Mouse (Mus musculus) intestine, embryonic 14.5 days (tissue): Measurements from ENCODE around the gene Arhgef38. TPM values are rescaled to one million over a fixed set of nuclear protein-coding genes. Genes with fewer than 3 reads are reported as not detected.

ENCODE experiments used
- ATAC-seq: fragments of 200-750 bp; cut with Nextera tagmentation; replicated peaks from 2 replicates; pipeline ENCODE4 v1.8.0; 2017; ENCODE audit warnings: low read depth, moderate number of reproducible peaks, moderate TSS enrichment, moderate library complexity; ENCODE audit not compliant: low FRiP score, low TSS enrichment
- DNase-seq: peaks from one replicate; pipeline ENCODE4 v3.0.0-alpha.2; 2018; ENCODE audit warnings: low spot score
- H3K27ac ChIP-seq: fragments of 300-500 bp; sonication (generic); 2 replicates; pipeline ENCODE4 v1.5.1; 2014; ENCODE audit warnings: low read depth, mild to moderate bottlenecking, control low read depth
- H3K27me3 ChIP-seq: fragments of 300-500 bp; sonication (generic); replicated peaks from 2 replicates; pipeline ENCODE4 v1.6.1; 2014; ENCODE audit warnings: low read length, control low read depth; ENCODE audit not compliant: control insufficient read depth, insufficient read depth
- H3K36me3 ChIP-seq: fragments of 300-500 bp; sonication (generic); 2 replicates; pipeline ENCODE4 v1.6.1; 2014; ENCODE audit warnings: low read length, control low read depth; ENCODE audit not compliant: control insufficient read depth, insufficient read depth
- H3K4me1 ChIP-seq: fragments of 300-500 bp; sonication (generic); replicated peaks from 2 replicates; pipeline ENCODE4 v1.6.1; 2014; ENCODE audit warnings: low read length, control low read depth, mixed read lengths; ENCODE audit not compliant: control insufficient read depth, insufficient read depth
- H3K4me2 ChIP-seq: fragments of 300-500 bp; sonication (generic); 2 replicates; pipeline ENCODE4 v1.6.1; 2014; ENCODE audit warnings: low read length
- H3K4me3 ChIP-seq: fragments of 300-500 bp; sonication (generic); 2 replicates; pipeline ENCODE4 v1.5.1; 2014; ENCODE audit warnings: low read depth, low read length, control low read depth, mixed read lengths
- H3K9ac ChIP-seq: fragments of 300-500 bp; sonication (generic); 2 replicates; pipeline ENCODE4 v1.6.1; 2014; ENCODE audit warnings: mild to moderate bottlenecking, low read length
- H3K9me3 ChIP-seq: fragments of 300-500 bp; sonication (generic); 2 replicates; pipeline ENCODE4 v1.6.1; 2016; ENCODE audit warnings: low read length, control low read depth; ENCODE audit not compliant: control insufficient read depth
- WGBS: fragments of 180-500 bp; shearing (Covaris S2); extraction: QIAGEN DNeasy Blood & Tissue Kit; methylation state at CpG from one replicate; pipeline ENCODE4 v1.1.7; 2014; 5-methylcytosine and 5-hydroxymethylcytosine counted together
- polyA plus RNA-seq: library from polyadenylated mRNA; unstranded; fragments of >200 nt; fragmentation: Nextera tagmentation; extraction: Ambion mirVana; gene quantifications from 2 replicates; pipeline ENCODE4 v1.2.1, GENCODE M21; 2014

Gene Arhgef38
- polyA plus RNA-seq, 1 experiment from 2014 or later: 3.3 TPM

- Histone ChIP-seq H3K36me3 (peaks cover 20% of the 10 kb centered on the region), H3K4me2 (no peak overlapping the region), H3K27ac (no peak overlapping the region), H3K9ac (no peak overlapping the region), H3K4me3 (no peak overlapping the region), H3K27me3 (no peaks in the 10 kb centered on the region), H3K9me3 (no peaks in the 10 kb centered on the region), H3K4me1 (no peaks in the 10 kb centered on the region)
- DNase-seq: no peak
- ATAC-seq: no peak
- WGBS: 62% methylated on average over 1 of the region's 1 CpGs
These were observed 121.5 kb downstream of the Arhgef38 start for GRCm38 (mm10) chr3:133113281-133113680.

- ATAC-seq (no peak), DNase-seq (no peak)
- H3K36me3 ChIP-seq: peaks cover 34% of the 10 kb centered on the region
- H3K9me3 ChIP-seq: no peaks in the 10 kb centered on the region
- no peak overlapping the region for H3K4me2 ChIP-seq
- H3K9ac ChIP-seq: no peak overlapping the region
- H3K4me1 ChIP-seq: no peaks in the 10 kb centered on the region
- no peaks in the 10 kb centered on the region for H3K27me3 ChIP-seq
- H3K4me3 ChIP-seq: no peak overlapping the region
- 48% methylated on average over 2 of the region's 2 CpGs for WGBS
- no peak overlapping the region for H3K27ac ChIP-seq
These were observed 123.0 kb downstream of the Arhgef38 start for GRCm38 (mm10) chr3:133111741-133112140.

- H3K27ac ChIP-seq: no peak overlapping the region
- H3K27me3 ChIP-seq: no peaks in the 10 kb centered on the region
- H3K4me2 ChIP-seq: no peak overlapping the region
- WGBS: 94% methylated on average over 4 of the region's 4 CpGs
- DNase-seq: no peak
- no peaks in the 10 kb centered on the region for H3K4me1 ChIP-seq
- no peak overlapping the region for H3K9ac ChIP-seq
- ATAC-seq: no peak
- no peak overlapping the region for H3K4me3 ChIP-seq
- no peaks in the 10 kb centered on the region for H3K9me3 ChIP-seq
- H3K36me3 ChIP-seq: peaks cover 49% of the 10 kb centered on the region
These were observed 124.9 kb downstream of the Arhgef38 start for GRCm38 (mm10) chr3:133109844-133110243.

- DNase-seq: no peak
- Histone ChIP-seq H3K4me2 (no peak overlapping the region), H3K4me1 (no peaks in the 10 kb centered on the region), H3K27ac (no peak overlapping the region), H3K4me3 (no peak overlapping the region), H3K9me3 (no peaks in the 10 kb centered on the region), H3K9ac (no peak overlapping the region), H3K27me3 (no peaks in the 10 kb centered on the region), H3K36me3 (peaks cover 59% of the 10 kb centered on the region)
- WGBS: 93% methylated on average over 4 of the region's 4 CpGs
- ATAC-seq: no peak
These were observed 126.0 kb downstream of the Arhgef38 start for GRCm38 (mm10) chr3:133108731-133109130.

- no peak overlapping the region for H3K27ac ChIP-seq
- H3K4me1 ChIP-seq: no peaks in the 10 kb centered on the region
- WGBS: 82% methylated on average over 3 of the region's 3 CpGs
- DNase-seq (no peak), ATAC-seq (no peak)
- peaks cover 84% of the 10 kb centered on the region for H3K36me3 ChIP-seq
- H3K9me3 ChIP-seq: no peaks in the 10 kb centered on the region
- no peak overlapping the region for H3K4me2 ChIP-seq
- H3K9ac ChIP-seq: no peak overlapping the region
- no peaks in the 10 kb centered on the region for H3K27me3 ChIP-seq
- H3K4me3 ChIP-seq: no peak overlapping the region
These were observed 130.3 kb downstream of the Arhgef38 start for GRCm38 (mm10) chr3:133104436-133104835.

GRCm38 (mm10) chr3:133103768-133104167 lies 131.0 kb downstream of the Arhgef38 start:
- ATAC-seq (no peak), DNase-seq (no peak)
- Histone ChIP-seq H3K9me3 (no peaks in the 10 kb centered on the region), H3K27me3 (no peaks in the 10 kb centered on the region), H3K4me2 (no peak overlapping the region), H3K27ac (no peak overlapping the region), H3K4me3 (no peak overlapping the region), H3K36me3 (peaks cover 83% of the 10 kb centered on the region), H3K4me1 (no peaks in the 10 kb centered on the region), H3K9ac (no peak overlapping the region)
- 82% methylated on average over 3 of the region's 3 CpGs for WGBS

GRCm38 (mm10) chr3:133098909-133099308 lies 135.8 kb downstream of the Arhgef38 start:
- Histone ChIP-seq H3K9ac (no peak overlapping the region), H3K27ac (no peak overlapping the region), H3K27me3 (no peaks in the 10 kb centered on the region), H3K4me1 (peaks cover 6% of the 10 kb centered on the region; the same call in 1 of the 2 replicates), H3K4me3 (no peak overlapping the region), H3K4me2 (no peak overlapping the region), H3K9me3 (no peaks in the 10 kb centered on the region), H3K36me3 (peaks cover 68% of the 10 kb centered on the region)
- 92% methylated on average over 2 of the region's 2 CpGs for WGBS
- no peak for ATAC-seq
- DNase-seq: no peak

- no peak for ATAC-seq
- H3K4me3 ChIP-seq: no peak overlapping the region
- H3K27me3 ChIP-seq: no peaks in the 10 kb centered on the region
- H3K9ac ChIP-seq: no peak overlapping the region
- WGBS: 89% methylated on average over 4 of the region's 4 CpGs
- H3K9me3 ChIP-seq: no peaks in the 10 kb centered on the region
- peaks cover 62% of the 10 kb centered on the region for H3K36me3 ChIP-seq
- no peak overlapping the region for H3K27ac ChIP-seq
- H3K4me2 ChIP-seq: no peak overlapping the region
- H3K4me1 ChIP-seq: peaks cover 8% of the 10 kb centered on the region; the same call in 1 of the 2 replicates
- no peak for DNase-seq
These were observed 136.4 kb downstream of the Arhgef38 start for GRCm38 (mm10) chr3:133098336-133098735.

- Histone ChIP-seq H3K4me2 (no peak overlapping the region), H3K27ac (no peak overlapping the region), H3K4me1 (peaks cover 10% of the 10 kb centered on the region; the same call in 1 of the 2 replicates), H3K36me3 (peaks cover 60% of the 10 kb centered on the region), H3K9me3 (no peaks in the 10 kb centered on the region), H3K9ac (no peak overlapping the region), H3K4me3 (no peak overlapping the region), H3K27me3 (no peaks in the 10 kb centered on the region)
- WGBS: 96% methylated on average over 6 of the region's 6 CpGs
- no peak for DNase-seq
- no peak for ATAC-seq
These were observed 136.8 kb downstream of the Arhgef38 start for GRCm38 (mm10) chr3:133097936-133098335.
